Mouse (Mus musculus): ENCODE results near the gene Wfdc12. TPM values are rescaled to one million over a fixed set of nuclear protein-coding genes. Genes with fewer than 3 reads are reported as not detected.

The Wfdc12 gene
- polyA plus RNA-seq, 1 experiment from 2014 or later: 2.4 TPM

DNA sequence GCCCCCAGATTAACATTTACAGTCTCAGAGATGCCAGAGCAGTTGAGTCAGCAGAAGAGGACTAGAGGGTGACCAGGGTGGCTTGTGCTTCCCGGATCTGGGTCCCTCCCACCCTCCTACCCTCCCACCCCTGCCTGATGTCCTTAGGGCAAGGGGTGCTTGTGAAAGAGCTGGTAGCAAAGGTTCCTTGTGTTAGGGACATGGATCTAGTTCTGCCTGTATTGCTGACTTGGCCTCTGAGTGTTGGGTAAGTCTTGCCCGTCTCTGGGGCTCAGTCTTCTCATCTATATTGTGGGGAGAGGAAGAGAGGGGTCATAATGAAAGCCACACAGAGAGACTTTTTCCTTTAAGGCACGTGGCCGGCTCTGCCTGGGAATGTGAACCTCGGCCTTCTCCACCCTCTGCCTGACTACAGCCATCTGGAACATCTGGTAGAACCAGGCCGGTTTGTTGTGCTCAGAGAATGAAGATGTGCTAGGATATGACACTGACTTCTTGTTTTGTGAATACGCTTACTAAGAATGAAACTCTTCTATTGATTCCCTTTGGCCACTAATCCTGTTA, 7.6 kb downstream of the Wfdc12 start, which contains the start of gene Wfdc5:
Wfdc5 (minus strand) TSS at position 51 of the 564 bp plus-strand sequence.
- H3K9me3 ChIP-seq (ENCODE audit: control insufficient read depth, low read length): no peaks in the 10 kb centered on the region
- peak within 1 kb of the TSS; percentile 20; the same call in 1 of the 2 replicates for H3K27ac ChIP-seq (replicated peaks)
- no peak within 1 kb of the TSS for H3K4me3 ChIP-seq (ENCODE audit: low read depth, low read length)
- no peak for DNase-seq (ENCODE audit: low spot score)
- H3K36me3 ChIP-seq (ENCODE audit: control insufficient read depth, insufficient read depth, low read length): no peaks in the 10 kb centered on the region
- no peak within 1 kb of the TSS for H3K4me2 ChIP-seq (replicated peaks; ENCODE audit: low read depth)
- H3K9ac ChIP-seq (ENCODE audit: low read length): no peak within 1 kb of the TSS
- 63% methylated on average over 7 of the region's 7 CpGs for WGBS
- ATAC-seq (ENCODE audit: low FRiP score, low TSS enrichment): no peak
- no peaks in the 10 kb centered on the region for H3K4me1 ChIP-seq (replicated peaks; ENCODE audit: control insufficient read depth, insufficient read depth)
- no peaks in the 10 kb centered on the region for H3K27me3 ChIP-seq (ENCODE audit: control insufficient read depth, insufficient read depth, low read length)
- TF ChIP-seq EP300 (optimal IDR thresholded peaks at IDR 0.05) (no peak), CTCF (IDR thresholded peaks at IDR 0.05; ENCODE audit: low read depth) (no peak)

DNA sequence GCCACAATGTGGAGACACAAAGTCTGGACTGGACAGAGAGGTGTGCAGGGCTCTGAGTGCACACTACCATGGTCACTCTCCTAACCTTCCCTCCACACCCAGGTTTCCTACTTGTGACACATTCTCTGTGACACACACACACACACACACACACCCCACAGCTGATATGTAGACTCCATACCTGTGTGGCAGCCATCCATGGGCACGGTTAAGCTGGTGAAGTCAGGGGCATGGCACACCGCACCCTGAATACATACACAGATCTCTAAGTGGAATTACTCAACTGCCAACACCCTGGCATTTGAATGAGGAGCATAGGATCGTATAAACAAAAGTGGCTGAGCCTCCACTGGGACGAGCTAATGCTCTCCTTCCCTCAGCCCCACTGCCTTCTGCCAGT, 9.6 kb downstream of the Wfdc12 start:
- H3K9ac ChIP-seq (ENCODE audit: low read length): no peak overlapping the region
- H3K36me3 ChIP-seq (ENCODE audit: control insufficient read depth, insufficient read depth, low read length): no peaks in the 10 kb centered on the region
- H3K4me2 ChIP-seq (replicated peaks; ENCODE audit: low read depth): no peak overlapping the region
- no peaks in the 10 kb centered on the region for H3K9me3 ChIP-seq (ENCODE audit: control insufficient read depth, low read length)
- peak overlapping the region; percentile 40; the same call in 1 of the 2 replicates for H3K27ac ChIP-seq (replicated peaks)
- H3K4me1 ChIP-seq (replicated peaks; ENCODE audit: control insufficient read depth, insufficient read depth): no peaks in the 10 kb centered on the region
- WGBS: 44% methylated on average over 4 of the region's 4 CpGs
- H3K27me3 ChIP-seq (ENCODE audit: control insufficient read depth, insufficient read depth, low read length): no peaks in the 10 kb centered on the region
- DNase-seq (ENCODE audit: low spot score) (peak; percentile 39), ATAC-seq (ENCODE audit: low FRiP score, low TSS enrichment) (peak; percentile 73)
- H3K4me3 ChIP-seq (ENCODE audit: low read depth, low read length): no peak overlapping the region
- no peak for TF ChIP-seq EP300 (optimal IDR thresholded peaks at IDR 0.05)
- TF ChIP-seq CTCF (IDR thresholded peaks at IDR 0.05; ENCODE audit: low read depth): no peak

DNA sequence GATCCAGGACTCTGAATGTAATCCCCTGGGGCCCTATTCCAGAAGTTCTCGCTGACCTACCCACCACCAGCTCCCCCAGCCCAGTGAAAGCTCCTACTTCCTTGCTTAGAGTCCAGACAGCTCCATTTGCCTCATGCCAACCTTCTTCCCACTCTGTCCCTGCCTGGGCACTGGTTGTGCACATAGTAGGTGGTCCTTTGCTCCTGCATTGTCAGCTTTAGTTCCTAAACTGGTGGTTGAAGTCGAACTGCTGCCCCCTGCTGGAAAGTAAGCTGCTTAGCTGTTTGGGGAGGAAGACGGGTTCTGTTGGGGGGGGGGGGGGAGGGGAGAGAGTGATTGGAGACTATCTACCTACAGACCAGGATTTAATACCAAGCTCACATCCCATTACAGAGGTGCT, 10.3 kb downstream of the Wfdc12 start:
- Histone ChIP-seq H3K4me2 (replicated peaks; ENCODE audit: low read depth) (no peak overlapping the region), H3K4me1 (replicated peaks; ENCODE audit: control insufficient read depth, insufficient read depth) (no peaks in the 10 kb centered on the region), H3K27me3 (ENCODE audit: control insufficient read depth, insufficient read depth, low read length) (no peaks in the 10 kb centered on the region), H3K27ac (replicated peaks) (no peak overlapping the region), H3K9me3 (ENCODE audit: control insufficient read depth, low read length) (no peaks in the 10 kb centered on the region), H3K9ac (ENCODE audit: low read length) (no peak overlapping the region), H3K36me3 (ENCODE audit: control insufficient read depth, insufficient read depth, low read length) (no peaks in the 10 kb centered on the region), H3K4me3 (ENCODE audit: low read depth, low read length) (no peak overlapping the region)
- TF ChIP-seq EP300 (optimal IDR thresholded peaks at IDR 0.05) (no peak), CTCF (IDR thresholded peaks at IDR 0.05; ENCODE audit: low read depth) (peak; percentile 66)
- WGBS: 39% methylated on average over 3 of the region's 3 CpGs
- ATAC-seq (ENCODE audit: low FRiP score, low TSS enrichment): no peak
- no peak for DNase-seq (ENCODE audit: low spot score)

DNA sequence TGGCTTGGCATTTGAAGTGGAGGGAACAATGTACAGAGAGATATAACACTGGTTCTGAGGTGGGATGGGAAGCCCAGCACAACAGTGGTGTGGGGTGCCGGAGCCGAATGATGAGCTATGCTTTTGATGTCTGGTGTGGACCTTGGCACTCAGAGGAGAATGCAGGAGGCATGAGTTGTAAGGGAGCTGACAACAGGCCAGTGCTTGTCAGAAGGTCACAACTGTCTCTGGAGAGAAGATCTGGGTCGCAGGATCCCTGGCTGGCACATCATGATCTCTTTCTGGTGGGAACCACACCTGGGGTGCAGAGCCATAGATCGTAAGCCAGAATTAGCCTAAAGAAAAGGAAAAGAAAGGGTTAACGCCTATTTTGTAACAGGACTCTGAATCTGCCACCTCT, 12.6 kb downstream of the Wfdc12 start:
- Histone ChIP-seq H3K9me3 (ENCODE audit: control insufficient read depth, low read length) (no peaks in the 10 kb centered on the region), H3K9ac (ENCODE audit: low read length) (no peak overlapping the region), H3K36me3 (ENCODE audit: control insufficient read depth, insufficient read depth, low read length) (no peaks in the 10 kb centered on the region), H3K4me2 (replicated peaks; ENCODE audit: low read depth) (no peak overlapping the region), H3K27me3 (ENCODE audit: control insufficient read depth, insufficient read depth, low read length) (no peaks in the 10 kb centered on the region), H3K4me1 (replicated peaks; ENCODE audit: control insufficient read depth, insufficient read depth) (no peaks in the 10 kb centered on the region), H3K4me3 (ENCODE audit: low read depth, low read length) (no peak overlapping the region), H3K27ac (replicated peaks) (no peak overlapping the region)
- no peak for DNase-seq (ENCODE audit: low spot score)
- 81% methylated on average over 5 of the region's 5 CpGs for WGBS
- no peak for TF ChIP-seq CTCF (IDR thresholded peaks at IDR 0.05; ENCODE audit: low read depth)
- TF ChIP-seq EP300 (optimal IDR thresholded peaks at IDR 0.05): no peak
- no peak for ATAC-seq (ENCODE audit: low FRiP score, low TSS enrichment)

DNA sequence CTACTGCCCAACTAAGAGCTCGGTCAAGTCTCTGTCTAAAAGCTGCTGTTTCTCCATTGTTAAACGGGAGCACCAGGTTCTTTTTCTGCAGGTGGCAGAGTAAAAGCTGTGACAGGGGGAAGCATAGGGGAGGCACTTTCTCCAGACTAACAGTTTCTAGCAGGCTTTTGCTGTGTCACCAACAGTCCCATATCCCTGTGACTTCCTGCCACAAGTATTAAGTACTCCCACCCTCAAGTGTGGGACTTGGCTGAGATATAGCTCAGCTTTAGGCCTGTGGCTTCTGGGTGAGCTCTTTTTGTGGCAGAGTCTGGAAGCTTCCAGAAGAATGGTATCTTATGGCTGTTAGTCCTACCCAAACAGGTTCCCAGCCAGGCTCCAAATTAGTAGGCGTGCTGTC, 14.6 kb downstream of the Wfdc12 start:
- H3K36me3 ChIP-seq (ENCODE audit: control insufficient read depth, insufficient read depth, low read length): no peaks in the 10 kb centered on the region
- no peak overlapping the region for H3K9ac ChIP-seq (ENCODE audit: low read length)
- WGBS: 67% methylated on average over 3 of the region's 3 CpGs
- no peak overlapping the region for H3K4me3 ChIP-seq (ENCODE audit: low read depth, low read length)
- H3K27ac ChIP-seq (replicated peaks): no peak overlapping the region
- no peaks in the 10 kb centered on the region for H3K9me3 ChIP-seq (ENCODE audit: control insufficient read depth, low read length)
- DNase-seq (ENCODE audit: low spot score): no peak
- H3K27me3 ChIP-seq (ENCODE audit: control insufficient read depth, insufficient read depth, low read length): 0 out of 2 replicates have a peak, but pooled peaks cover 3% of the 10 kb centered on the region
- no peaks in the 10 kb centered on the region for H3K4me1 ChIP-seq (replicated peaks; ENCODE audit: control insufficient read depth, insufficient read depth)
- TF ChIP-seq CTCF (IDR thresholded peaks at IDR 0.05; ENCODE audit: low read depth) (no peak), EP300 (optimal IDR thresholded peaks at IDR 0.05) (no peak)
- no peak overlapping the region for H3K4me2 ChIP-seq (replicated peaks; ENCODE audit: low read depth)
- ATAC-seq (ENCODE audit: low FRiP score, low TSS enrichment): no peak

DNA sequence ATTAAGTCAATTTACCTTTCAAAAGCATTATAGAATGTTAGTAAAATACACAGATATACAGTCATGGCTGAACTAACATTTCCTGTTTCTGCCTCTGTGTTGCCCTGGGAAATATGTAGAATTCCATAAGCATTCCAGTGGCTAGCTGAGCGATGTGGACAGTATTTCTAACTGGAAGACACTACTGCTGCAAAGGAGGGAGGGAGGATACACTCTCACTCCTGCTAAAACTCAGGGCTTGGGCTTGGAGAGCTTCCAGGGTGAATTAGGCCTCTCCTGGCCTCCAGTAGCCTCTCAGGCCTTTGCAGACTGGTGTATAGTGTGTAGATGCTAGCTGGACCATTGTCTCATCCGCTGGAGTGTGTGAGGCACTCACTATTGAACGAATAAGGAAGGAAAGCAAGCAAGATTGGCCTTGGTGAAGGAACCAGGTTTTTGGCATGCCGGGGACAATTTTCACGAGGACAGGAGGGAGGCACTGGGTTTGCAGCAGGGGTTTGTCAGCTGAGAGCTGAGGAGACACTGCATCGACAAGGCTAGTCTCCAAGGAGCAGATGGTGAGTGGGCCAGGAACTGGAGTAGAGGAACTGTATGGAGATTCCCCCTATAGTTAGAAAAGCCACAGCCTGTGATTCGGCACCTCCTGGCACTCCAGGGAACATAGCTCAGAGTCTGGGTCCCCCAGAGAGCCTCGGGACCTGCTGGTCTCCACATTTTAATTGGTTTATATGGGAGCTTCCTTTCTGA, 15.6 kb downstream of the Wfdc12 start:
- Histone ChIP-seq H3K9me3 (ENCODE audit: control insufficient read depth, low read length) (no peaks in the 10 kb centered on the region), H3K9ac (ENCODE audit: low read length) (no peak overlapping the region), H3K27ac (replicated peaks) (no peak overlapping the region), H3K27me3 (ENCODE audit: control insufficient read depth, insufficient read depth, low read length) (peaks cover 3% of the 10 kb centered on the region; the same call in 1 of the 2 replicates), H3K4me2 (replicated peaks; ENCODE audit: low read depth) (no peak overlapping the region), H3K4me3 (ENCODE audit: low read depth, low read length) (no peak overlapping the region), H3K4me1 (replicated peaks; ENCODE audit: control insufficient read depth, insufficient read depth) (no peaks in the 10 kb centered on the region), H3K36me3 (ENCODE audit: control insufficient read depth, insufficient read depth, low read length) (no peaks in the 10 kb centered on the region)
- DNase-seq (ENCODE audit: low spot score) (no peak), ATAC-seq (ENCODE audit: low FRiP score, low TSS enrichment) (no peak)
- TF ChIP-seq EP300 (optimal IDR thresholded peaks at IDR 0.05) (no peak), CTCF (IDR thresholded peaks at IDR 0.05; ENCODE audit: low read depth) (no peak)
- 67% methylated on average over 8 of the region's 8 CpGs for WGBS

All from stomach, postnatal 0 days (tissue).